Mouse (Mus musculus): ENCODE measurements around the gene Dnmt3a. TPM values are rescaled to one million over a fixed set of nuclear protein-coding genes. Genes with fewer than 3 reads are reported as not detected.
A peak's percentile ranks its signal among the peaks of the same experiment; 100 is the strongest.

The Dnmt3a gene
- polyA plus RNA-seq, 1 experiment from 2014 or later: 124 TPM

GRCm38 (mm10) chr12:3827771-3828170 lies 22.0 kb downstream of the Dnmt3a start:
- Histone ChIP-seq H3K4me3 (replicated peaks) (no peak overlapping the region), H3K27me3 (no peaks in the 10 kb centered on the region), H3K9me3 (replicated peaks) (no peaks in the 10 kb centered on the region), H3K4me2 (no peak overlapping the region), H3K4me1 (peaks cover 49% of the 10 kb centered on the region), H3K9ac (no peak overlapping the region), H3K27ac (no peak overlapping the region), H3K36me3 (peaks cover 9% of the 10 kb centered on the region)
- ATAC-seq (replicated peaks; ENCODE audit: low FRiP score): no peak
- 89% methylated on average over 5 of the region's 5 CpGs for WGBS

- H3K36me3 ChIP-seq: peaks cover 42% of the 10 kb centered on the region
- peak overlapping the region; percentile 93 for H3K27ac ChIP-seq
- peaks cover 56% of the 10 kb centered on the region for H3K4me1 ChIP-seq
- ATAC-seq (replicated peaks; ENCODE audit: low FRiP score): peak; percentile 3; the same call in 1 of the 2 replicates
- peak overlapping the region; percentile 24 for H3K4me3 ChIP-seq (replicated peaks)
- H3K27me3 ChIP-seq: no peaks in the 10 kb centered on the region
- H3K4me2 ChIP-seq: peak overlapping the region; percentile 55
- no peaks in the 10 kb centered on the region for H3K9me3 ChIP-seq (replicated peaks)
- peak overlapping the region; percentile 26; the same call in 1 of the 2 replicates for H3K9ac ChIP-seq
- 31% methylated on average over 7 of the region's 7 CpGs for WGBS
These were observed 27.4 kb downstream of the Dnmt3a start for GRCm38 (mm10) chr12:3833059-3833760.

- Histone ChIP-seq H3K27ac (peak overlapping the region; percentile 93), H3K9me3 (replicated peaks) (no peaks in the 10 kb centered on the region), H3K4me1 (peaks cover 56% of the 10 kb centered on the region), H3K36me3 (peaks cover 49% of the 10 kb centered on the region), H3K9ac (peak overlapping the region; percentile 26), H3K4me3 (replicated peaks) (peak overlapping the region; percentile 24), H3K27me3 (no peaks in the 10 kb centered on the region), H3K4me2 (peak overlapping the region; percentile 55)
- 3% methylated on average over 8 of the region's 8 CpGs for WGBS
- ATAC-seq (replicated peaks; ENCODE audit: low FRiP score): peak; percentile 72
These were observed 28.1 kb downstream of the Dnmt3a start for GRCm38 (mm10) chr12:3833851-3834273.

- H3K4me3 ChIP-seq (replicated peaks): peak overlapping the region; percentile 24
- peaks cover 56% of the 10 kb centered on the region for H3K4me1 ChIP-seq
- 9% methylated on average over 21 of the region's 21 CpGs for WGBS
- H3K4me2 ChIP-seq: peak overlapping the region; percentile 55
- H3K9me3 ChIP-seq (replicated peaks): no peaks in the 10 kb centered on the region
- peak overlapping the region; percentile 26; the same call in 1 of the 2 replicates for H3K9ac ChIP-seq
- H3K36me3 ChIP-seq: peaks cover 55% of the 10 kb centered on the region
- H3K27ac ChIP-seq: peak overlapping the region; percentile 93
- H3K27me3 ChIP-seq: no peaks in the 10 kb centered on the region
- ATAC-seq (replicated peaks; ENCODE audit: low FRiP score): peak; percentile 38; the same call in 1 of the 2 replicates
These were observed 28.8 kb downstream of the Dnmt3a start for GRCm38 (mm10) chr12:3834373-3835314.

GRCm38 (mm10) chr12:3835576-3835975 lies 29.8 kb downstream of the Dnmt3a start:
- peaks cover 56% of the 10 kb centered on the region for H3K36me3 ChIP-seq

GRCm38 (mm10) chr12:3837081-3837832 lies 31.4 kb downstream of the Dnmt3a start:
- peaks cover 53% of the 10 kb centered on the region for H3K4me1 ChIP-seq
- no peaks in the 10 kb centered on the region for H3K27me3 ChIP-seq
- no peak overlapping the region for H3K27ac ChIP-seq
- ATAC-seq (replicated peaks; ENCODE audit: low FRiP score): no peak
- 47% methylated on average over 9 of the region's 9 CpGs for WGBS
- no peak overlapping the region for H3K4me3 ChIP-seq (replicated peaks)
- no peaks in the 10 kb centered on the region for H3K9me3 ChIP-seq (replicated peaks)
- H3K4me2 ChIP-seq: no peak overlapping the region
- H3K9ac ChIP-seq: no peak overlapping the region
- H3K36me3 ChIP-seq: peaks cover 71% of the 10 kb centered on the region

More at GRCm38 (mm10) chr12:3835576-3835975, 29.8 kb downstream of the Dnmt3a start:
- Histone ChIP-seq H3K4me1 (peaks cover 56% of the 10 kb centered on the region), H3K27ac (0 out of 2 replicates have a peak overlapping the region, but pooled peaks have one; percentile 93), H3K27me3 (no peaks in the 10 kb centered on the region), H3K4me3 (replicated peaks) (no peak overlapping the region), H3K9me3 (replicated peaks) (no peaks in the 10 kb centered on the region), H3K9ac (no peak overlapping the region), H3K4me2 (no peak overlapping the region)
- 60% methylated on average over 2 of the region's 2 CpGs for WGBS
- ATAC-seq (replicated peaks; ENCODE audit: low FRiP score): no peak

GRCm38 (mm10) chr12:3838009-3838408 lies 32.2 kb downstream of the Dnmt3a start:
- H3K36me3 ChIP-seq: peaks cover 74% of the 10 kb centered on the region
- no peaks in the 10 kb centered on the region for H3K27me3 ChIP-seq
- 80% methylated on average over 4 of the region's 4 CpGs for WGBS
- no peaks in the 10 kb centered on the region for H3K9me3 ChIP-seq (replicated peaks)
- ATAC-seq (replicated peaks; ENCODE audit: low FRiP score): no peak
- H3K9ac ChIP-seq: no peak overlapping the region
- no peak overlapping the region for H3K4me3 ChIP-seq (replicated peaks)
- H3K4me1 ChIP-seq: peaks cover 49% of the 10 kb centered on the region
- H3K4me2 ChIP-seq: no peak overlapping the region
- H3K27ac ChIP-seq: no peak overlapping the region

GRCm38 (mm10) chr12:3839662-3840061 lies 33.9 kb downstream of the Dnmt3a start:
- Histone ChIP-seq H3K4me2 (no peak overlapping the region), H3K27ac (no peak overlapping the region), H3K4me3 (replicated peaks) (no peak overlapping the region), H3K4me1 (peaks cover 48% of the 10 kb centered on the region), H3K27me3 (no peaks in the 10 kb centered on the region), H3K9ac (no peak overlapping the region), H3K9me3 (replicated peaks) (no peaks in the 10 kb centered on the region), H3K36me3 (peaks cover 80% of the 10 kb centered on the region)
- WGBS: 84% methylated on average over 1 of the region's 1 CpGs
- ATAC-seq (replicated peaks; ENCODE audit: low FRiP score): no peak

- H3K27me3 ChIP-seq: no peaks in the 10 kb centered on the region
- no peak overlapping the region for H3K4me2 ChIP-seq
- ATAC-seq (replicated peaks; ENCODE audit: low FRiP score): no peak
- H3K9me3 ChIP-seq (replicated peaks): no peaks in the 10 kb centered on the region
- WGBS: 64% methylated on average over 4 of the region's 4 CpGs
- peaks cover 81% of the 10 kb centered on the region for H3K36me3 ChIP-seq
- H3K27ac ChIP-seq: no peak overlapping the region
- no peak overlapping the region for H3K9ac ChIP-seq
- H3K4me3 ChIP-seq (replicated peaks): no peak overlapping the region
- peaks cover 33% of the 10 kb centered on the region for H3K4me1 ChIP-seq
These were observed 35.3 kb downstream of the Dnmt3a start for GRCm38 (mm10) chr12:3841121-3841520.

- no peaks in the 10 kb centered on the region for H3K9me3 ChIP-seq (replicated peaks)
- H3K4me1 ChIP-seq: peaks cover 26% of the 10 kb centered on the region
- 33% methylated on average over 6 of the region's 6 CpGs for WGBS
- H3K4me3 ChIP-seq (replicated peaks): no peak overlapping the region
- peak overlapping the region; percentile 79 for H3K27ac ChIP-seq
- H3K27me3 ChIP-seq: no peaks in the 10 kb centered on the region
- ATAC-seq (replicated peaks; ENCODE audit: low FRiP score): 0 out of 2 replicates have a peak, but pooled peaks have one; percentile 11
- peaks cover 71% of the 10 kb centered on the region for H3K36me3 ChIP-seq
- no peak overlapping the region for H3K9ac ChIP-seq
- no peak overlapping the region for H3K4me2 ChIP-seq
These were observed 37.0 kb downstream of the Dnmt3a start for GRCm38 (mm10) chr12:3842843-3843242.

GRCm38 (mm10) chr12:3843371-3843861 lies 37.6 kb downstream of the Dnmt3a start:
- 7% methylated on average over 7 of the region's 7 CpGs for WGBS
- Histone ChIP-seq H3K27ac (peak overlapping the region; percentile 79), H3K9me3 (replicated peaks) (no peaks in the 10 kb centered on the region), H3K4me2 (no peak overlapping the region), H3K27me3 (no peaks in the 10 kb centered on the region), H3K9ac (no peak overlapping the region), H3K36me3 (peaks cover 70% of the 10 kb centered on the region), H3K4me3 (replicated peaks) (no peak overlapping the region), H3K4me1 (peaks cover 26% of the 10 kb centered on the region)
- ATAC-seq (replicated peaks; ENCODE audit: low FRiP score): peak; percentile 73

Measured in kidney, embryonic 15.5 days (tissue).